ENCODE assay signal across 8 mouse cellular contexts in the genomic region with DNA sequence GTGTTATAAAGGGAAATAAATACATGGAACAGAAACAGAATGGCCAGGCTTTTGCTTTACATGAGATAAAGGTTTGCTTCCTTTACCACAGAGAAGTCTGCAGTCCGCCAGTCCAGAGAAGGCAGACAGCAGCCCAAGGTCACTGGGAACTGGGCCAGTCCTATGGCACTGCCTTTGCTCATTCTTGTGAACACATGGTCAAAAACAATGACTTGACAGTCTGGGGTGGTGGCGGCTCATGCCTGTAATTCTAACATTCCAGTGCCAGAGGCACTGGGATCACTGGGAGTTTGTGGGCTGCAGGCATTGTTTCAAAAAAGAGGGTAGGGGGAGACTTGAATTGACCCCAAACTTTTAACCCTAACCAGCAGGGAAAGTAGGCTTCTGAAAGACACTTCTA. TPM values are rescaled to one million over a fixed set of nuclear protein-coding genes. Genes with fewer than 3 reads are reported as not detected.
DNase-seq lines count a peak whose midpoint lies in the region; ATAC-seq lines count a peak whose summit lies in the region.

No protein-coding gene starts in this region.

- no peak overlapping the region for H3K4me3 ChIP-seq in heart, embryonic 11.5 days (ENCODE audit: low read depth, low read length)
- H3K4me3 ChIP-seq in forebrain, embryonic 11.5 days (ENCODE audit: low read depth, low read length), result no peak overlapping the region

- no peak overlapping the region for H3K4me2 ChIP-seq in heart, embryonic 11.5 days
- no peak overlapping the region for H3K4me2 ChIP-seq in forebrain, embryonic 11.5 days (ENCODE audit: low read depth, low read length, severe bottlenecking)

- no peaks in the 10 kb centered on the region for H3K36me3 ChIP-seq in heart, embryonic 11.5 days (ENCODE audit: control insufficient read depth, insufficient read depth, low read length)
- H3K36me3 ChIP-seq in forebrain, embryonic 11.5 days (ENCODE audit: control insufficient read depth, insufficient read depth, low read length), result no peaks in the 10 kb centered on the region

- intact Hi-C loops in left cerebral cortex, postnatal 36 days (cut with DNase I), result no loop called here

- no peaks in the 10 kb centered on the region for H3K27me3 ChIP-seq in heart, embryonic 11.5 days (ENCODE audit: control insufficient read depth, insufficient read depth, low read length)
- H3K27me3 ChIP-seq in forebrain, embryonic 11.5 days (ENCODE audit: control insufficient read depth, insufficient read depth, low read length), result no peaks in the 10 kb centered on the region

- DNase-seq in ovary, adult 18-20 months (ENCODE audit: low spot score), result peak; percentile 80
- no peak for DNase-seq in ovary, postnatal 10 days (ENCODE audit: low spot score)
- DNase-seq in kidney, postnatal 14 days, result peak; percentile 77
- DNase-seq in testis, postnatal 14 days (ENCODE audit: low spot score), result peak; percentile 60
- no peak for DNase-seq in cerebellum, adult 18-20 months
- DNase-seq in left cerebral cortex, postnatal 36 days (ENCODE audit: low spot score in 2 of 2), result no peak
- DNase-seq in forebrain, embryonic 11.5 days (ENCODE audit: low spot score), result no peak

- no peak overlapping the region for H3K9ac ChIP-seq in heart, embryonic 11.5 days (ENCODE audit: low read depth, low read length)
- no peak overlapping the region for H3K9ac ChIP-seq in forebrain, embryonic 11.5 days (ENCODE audit: low read length)

- H3K27ac ChIP-seq in heart, embryonic 11.5 days (ENCODE audit: low read depth, low read length), result peak overlapping the region; percentile 68; the same call in 1 of the 2 replicates
- no peak overlapping the region for H3K27ac ChIP-seq in forebrain, embryonic 11.5 days (ENCODE audit: low read depth, low read length)

- H3K9me3 ChIP-seq in heart, embryonic 11.5 days (replicated peaks; ENCODE audit: control insufficient read depth, low read length), result no peaks in the 10 kb centered on the region
- no peaks in the 10 kb centered on the region for H3K9me3 ChIP-seq in forebrain, embryonic 11.5 days (ENCODE audit: control insufficient read depth, low read length)

- ATAC-seq in heart, embryonic 11.5 days (replicated peaks; ENCODE audit: insufficient number of reproducible peaks, low FRiP score, low TSS enrichment), result peak; percentile 70
- no peak for ATAC-seq in forebrain, embryonic 11.5 days (replicated peaks; ENCODE audit: low FRiP score)

- WGBS in heart, embryonic 11.5 days (ENCODE audit: insufficient replicate concordance), result 29% methylated on average over 2 of the region's 2 CpGs
- WGBS in forebrain, embryonic 11.5 days, result 41% methylated on average over 2 of the region's 2 CpGs

- H3K4me1 ChIP-seq in heart, embryonic 11.5 days (ENCODE audit: control insufficient read depth, insufficient read depth, low read length), result peaks cover 42% of the 10 kb centered on the region
- peaks cover 4% of the 10 kb centered on the region; the same call in 1 of the 2 replicates for H3K4me1 ChIP-seq in forebrain, embryonic 11.5 days (replicated peaks; ENCODE audit: control insufficient read depth, insufficient read depth, low read length)

RNA-seq across cellular contexts. Expression of gene Ivns1abp, which starts 5.3 kb away (rescaled TPM):
- polyA plus RNA-seq in heart, embryonic 11.5 days (2014; fragmentation: Nextera tagmentation; extraction: Ambion mirVana), result 228 and 296 TPM in 2 replicates
- total RNA-seq in left cerebral cortex, postnatal 36 days (2021), result 100 to 1,000 TPM; 123 to 135 TPM
- polyA plus RNA-seq in forebrain, embryonic 11.5 days (2014; fragmentation: Nextera tagmentation; extraction: Ambion mirVana), result 468 and 472 TPM in 2 replicates

Comparison
In these comparisons a context has a peak if more than half of its experiments do, and no peak if none do; other contexts are left out.
1. DNase-seq: peak in ovary, adult 18-20 months (single experiment), kidney, postnatal 14 days (single experiment) and testis, postnatal 14 days (single experiment); none in ovary, postnatal 10 days (single experiment), cerebellum, adult 18-20 months (0 of 2), left cerebral cortex, postnatal 36 days (0 of 2) and forebrain, embryonic 11.5 days (single experiment).